Mouse (Mus musculus) retina, embryonic 14.5 days (tissue): ENCODE results near the gene Sesn1.
"Not testable (repeated sequence)": the region's sequence is repeated elsewhere in the genome, so short reads cannot be mapped to it uniquely, and the experiment has no call there.

Experiments
- DNase-seq: peaks from one replicate; pipeline ENCODE4 v3.0.0-alpha.2; 2015; ENCODE audit warnings: low spot score

Sesn1 gene

DNA sequence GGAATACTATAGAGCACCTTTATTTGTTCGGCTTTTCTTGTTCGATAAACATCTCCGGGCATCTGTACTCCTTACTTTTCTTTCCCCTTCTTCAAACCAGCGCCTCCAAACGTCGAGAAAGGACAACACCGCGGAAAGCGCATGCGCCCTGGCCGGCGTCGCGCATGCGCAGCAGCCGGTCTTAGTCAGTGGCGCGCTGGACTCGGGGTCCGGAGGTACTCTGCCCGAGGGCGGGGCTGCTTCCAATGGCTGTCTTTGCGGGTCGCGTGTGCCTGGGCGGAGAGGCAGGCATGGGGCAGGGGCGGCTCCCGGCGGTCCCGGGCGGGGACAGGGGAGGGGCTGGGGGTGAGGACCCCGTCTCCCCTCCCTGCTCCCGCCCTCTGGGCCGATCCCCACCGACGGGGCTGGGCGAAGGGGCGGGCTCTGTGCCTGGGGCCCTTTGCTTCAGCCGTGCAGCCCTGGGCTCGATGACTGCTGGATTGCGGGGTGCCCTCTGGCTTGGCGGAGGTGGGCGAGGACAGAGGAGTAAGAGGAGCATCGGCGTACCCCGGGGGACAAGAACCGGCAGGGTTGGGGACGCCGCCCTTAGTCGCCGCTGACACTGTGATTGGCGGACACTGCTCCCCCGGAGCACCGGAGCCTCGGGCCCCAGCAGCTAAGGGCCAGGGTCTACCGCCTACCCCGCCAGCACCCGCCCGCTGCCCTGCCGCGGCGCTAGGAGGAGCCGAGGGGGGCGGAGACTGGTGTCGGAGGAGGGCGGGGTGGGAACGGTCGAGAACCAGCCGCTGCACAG, at the start of gene Sesn1, which contains the start of gene Cep57l1:
TSS of gene Sesn1 (plus strand) at position 165 of the 793 bp plus-strand sequence.
TSS of gene Cep57l1 (minus strand) at position 101 of the 793 bp plus-strand sequence.
- DNase-seq, result peak; percentile 97

DNA sequence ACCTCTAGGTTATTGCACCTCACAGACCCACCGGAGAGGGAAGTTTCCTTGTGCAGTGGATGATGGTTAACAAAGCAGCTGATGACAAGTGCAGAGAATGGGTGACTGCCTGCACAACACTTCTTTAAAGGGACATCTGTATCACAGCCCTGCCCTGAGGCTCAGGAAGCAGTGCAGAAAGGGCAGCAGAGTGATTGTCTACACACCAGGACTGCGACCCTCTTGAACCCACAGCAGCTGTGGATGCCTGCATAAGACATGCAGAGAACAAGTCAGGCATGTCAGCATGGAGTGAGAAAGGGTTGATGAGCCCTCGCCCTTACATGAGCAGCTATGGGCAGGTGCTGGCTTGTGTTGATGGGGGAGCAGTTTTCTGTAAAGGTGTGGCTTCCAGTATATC, 48.9 kb upstream of the Sesn1 start:
- DNase-seq, result no peak

- no peak for DNase-seq
Observed at GRCm38 (mm10) chr10:41763741-41764385, 45.9 kb upstream of the Sesn1 start.

- DNase-seq, result no peak
Observed at GRCm38 (mm10) chr10:41765586-41765985, 44.1 kb upstream of the Sesn1 start.

DNA sequence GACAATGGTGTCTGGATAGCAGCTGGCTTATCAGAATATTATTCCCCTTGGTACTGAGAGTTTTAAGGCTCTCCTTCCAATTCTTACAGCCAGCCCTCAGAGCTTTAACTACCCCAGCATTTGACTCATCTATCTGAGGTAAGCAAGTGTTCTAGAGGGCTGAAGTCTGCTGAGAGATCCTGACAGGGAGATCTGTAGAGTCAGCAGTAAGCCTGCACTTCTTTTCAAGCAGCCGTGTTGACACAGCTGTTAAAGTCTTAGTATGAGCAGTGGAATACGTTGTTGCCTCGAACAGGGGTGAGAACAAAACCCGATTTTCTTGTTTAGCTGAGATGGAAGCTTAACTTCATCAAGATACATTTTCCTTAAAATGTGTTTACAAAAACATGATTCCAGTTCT, 43.5 kb upstream of the Sesn1 start:
- DNase-seq, result no peak

DNA sequence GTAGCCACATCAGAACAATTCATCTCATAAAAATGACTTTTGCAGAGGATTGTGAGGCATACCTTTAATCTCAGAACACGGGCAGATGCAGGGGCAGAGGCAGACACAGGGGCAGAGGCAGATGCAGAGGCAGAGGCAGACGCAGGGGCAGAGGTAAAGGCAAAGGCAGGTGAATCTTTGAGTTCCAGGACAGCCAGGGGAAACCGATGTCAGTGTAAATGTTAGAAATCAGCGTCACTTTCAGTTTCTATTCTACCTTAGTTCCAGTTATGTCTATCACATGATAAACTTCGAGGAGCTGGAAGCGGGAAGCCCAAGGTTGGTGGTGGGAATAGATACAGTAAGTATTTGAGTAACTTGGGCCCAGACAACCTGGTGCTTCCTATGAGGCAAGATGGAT, 42.5 kb upstream of the Sesn1 start:
- no peak for DNase-seq

DNA sequence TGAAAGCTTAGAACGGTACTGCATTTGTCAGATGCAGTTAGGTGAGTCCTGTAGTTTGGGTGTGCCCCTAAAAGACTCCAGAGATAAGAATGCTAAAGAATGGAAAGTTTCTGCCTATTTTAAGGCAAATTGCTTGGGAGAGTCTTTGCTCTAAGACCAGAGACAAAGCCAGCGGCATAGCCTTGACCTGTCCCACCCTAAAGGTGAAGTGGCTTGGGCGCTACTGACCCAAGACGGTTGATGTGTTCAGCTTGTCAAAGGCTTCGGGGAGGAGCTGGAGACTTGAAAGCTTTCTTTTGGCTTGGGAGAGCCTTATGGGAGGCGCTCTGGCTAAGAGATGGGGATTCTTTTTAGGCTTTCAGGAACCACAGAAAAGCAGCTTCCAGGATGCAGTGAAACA, 17.4 kb upstream of the Sesn1 start:
- no peak for DNase-seq

DNA sequence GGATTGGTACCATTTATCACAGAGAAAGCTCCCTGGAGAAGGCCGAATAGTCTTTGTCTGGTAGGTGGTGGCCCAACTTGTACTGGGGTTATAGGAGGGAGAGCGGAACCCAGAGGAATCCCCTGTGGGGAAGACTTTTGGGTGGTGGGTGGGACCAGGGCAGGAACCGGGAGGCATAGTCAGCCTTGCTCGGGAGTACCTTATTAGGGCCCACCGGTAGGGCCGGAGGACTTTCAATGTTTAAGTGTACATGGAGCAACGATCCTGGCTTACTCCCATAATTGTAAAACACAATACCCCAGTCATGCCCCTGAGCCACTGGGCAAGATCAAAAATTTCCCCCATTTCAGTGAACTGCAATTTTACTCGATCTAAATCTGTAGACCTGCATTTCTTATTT, 12.5 kb upstream of the Sesn1 start:
- DNase-seq, result no peak

- DNase-seq, result no peak
Observed at GRCm38 (mm10) chr10:41803467-41803866, 6.3 kb upstream of the Sesn1 start.

DNA sequence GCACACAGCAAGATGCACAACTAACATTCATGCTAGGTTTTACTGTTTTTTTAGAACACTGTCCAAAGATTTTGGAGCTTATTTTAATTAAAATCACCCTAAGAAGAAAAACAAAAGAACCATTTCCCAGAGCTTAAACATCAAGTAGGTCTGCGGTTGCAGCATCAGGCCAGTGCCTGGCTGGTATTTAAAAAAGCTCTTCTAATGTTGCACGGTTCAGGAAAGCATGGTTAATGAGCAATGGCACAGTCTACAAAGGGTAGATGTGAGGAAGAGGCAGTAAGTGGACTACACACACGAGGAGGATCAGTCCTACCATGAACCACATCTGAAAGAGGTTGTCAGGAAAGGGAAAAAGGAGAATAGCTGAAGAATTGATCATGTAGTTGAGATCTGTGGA, 5.0 kb upstream of the Sesn1 start:
- no peak for DNase-seq

GRCm38 (mm10) chr10:41805729-41806355, 3.9 kb upstream of the Sesn1 start:
- no peak for DNase-seq

DNA sequence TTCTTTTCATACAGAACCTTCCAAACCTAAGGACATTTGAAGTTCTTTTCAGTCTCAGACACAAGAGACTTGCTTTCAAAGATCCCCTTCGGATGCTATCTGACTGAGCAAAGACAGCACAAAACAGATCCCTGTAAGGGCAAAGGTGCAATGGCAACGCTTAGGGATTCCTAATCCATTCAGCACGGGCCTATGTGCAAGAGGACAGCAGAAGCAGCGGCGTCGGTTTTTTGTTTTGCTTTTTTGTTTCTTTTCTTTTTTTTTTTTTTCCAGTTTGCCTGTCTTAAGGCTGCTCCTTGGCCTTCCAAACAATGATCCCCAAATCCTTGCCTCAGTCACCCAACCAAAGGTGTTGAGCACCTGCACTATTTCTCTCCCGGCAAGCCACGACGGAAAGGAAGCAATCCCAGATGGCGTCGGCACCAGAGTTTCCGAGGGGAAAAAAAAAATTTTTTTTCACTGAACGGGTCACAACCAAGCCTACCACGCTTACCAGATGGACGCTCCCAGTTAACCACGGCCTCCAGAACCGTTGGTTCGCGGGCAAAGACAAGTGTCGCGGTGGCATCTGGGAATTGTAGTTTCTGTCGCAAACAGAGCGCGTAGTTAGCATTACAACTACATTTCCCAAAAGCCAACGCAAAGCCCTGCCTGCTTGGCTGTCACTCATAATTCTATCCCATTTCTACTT, 510 bp upstream of the Sesn1 start:
- DNase-seq, result peak; percentile 92

- peak; percentile 19 for DNase-seq
Observed at GRCm38 (mm10) chr10:41810564-41811455, 1.1 kb downstream of the Sesn1 start.

DNA sequence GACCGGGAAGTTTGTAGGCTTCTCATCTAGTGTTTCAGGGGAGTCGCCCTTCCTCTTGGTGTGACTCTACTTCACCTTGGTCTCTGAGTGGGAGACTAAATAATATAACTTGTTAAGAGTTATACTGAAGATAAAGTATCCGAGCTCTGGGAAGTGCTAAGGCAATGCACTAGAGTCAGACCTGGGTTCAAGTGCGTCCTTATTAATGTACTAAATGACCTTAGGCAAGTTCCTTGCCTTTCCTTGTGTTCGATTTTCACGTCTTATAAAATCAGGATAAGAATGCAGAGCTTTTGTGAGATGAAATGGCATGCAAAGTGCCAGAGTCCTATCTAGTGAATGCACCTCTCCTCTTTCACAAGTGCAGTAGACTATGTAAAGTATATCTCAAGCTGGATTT, 2.8 kb downstream of the Sesn1 start:
- DNase-seq, result no peak

GRCm38 (mm10) chr10:41814305-41814853, 4.6 kb downstream of the Sesn1 start:
- no peak for DNase-seq

DNA sequence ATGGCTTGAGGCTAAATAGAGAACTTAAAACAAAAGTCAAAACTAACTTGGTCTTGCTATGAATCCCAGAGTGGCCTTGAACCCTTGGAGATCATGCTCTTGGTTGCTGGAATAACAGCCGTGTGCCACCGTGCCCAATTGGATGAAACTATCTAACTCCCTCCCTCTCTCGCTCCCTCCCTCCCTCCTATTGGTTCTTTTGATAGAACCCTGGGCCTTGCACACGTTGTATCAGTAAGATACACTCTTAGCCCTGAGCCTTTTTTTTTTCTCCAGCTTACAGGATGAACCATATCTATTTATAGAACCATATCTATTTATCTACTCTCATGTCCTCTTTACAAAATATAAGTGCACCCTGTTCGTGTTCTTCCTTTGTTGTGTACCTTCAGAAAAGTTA, 6.8 kb downstream of the Sesn1 start:
- no peak for DNase-seq

DNA sequence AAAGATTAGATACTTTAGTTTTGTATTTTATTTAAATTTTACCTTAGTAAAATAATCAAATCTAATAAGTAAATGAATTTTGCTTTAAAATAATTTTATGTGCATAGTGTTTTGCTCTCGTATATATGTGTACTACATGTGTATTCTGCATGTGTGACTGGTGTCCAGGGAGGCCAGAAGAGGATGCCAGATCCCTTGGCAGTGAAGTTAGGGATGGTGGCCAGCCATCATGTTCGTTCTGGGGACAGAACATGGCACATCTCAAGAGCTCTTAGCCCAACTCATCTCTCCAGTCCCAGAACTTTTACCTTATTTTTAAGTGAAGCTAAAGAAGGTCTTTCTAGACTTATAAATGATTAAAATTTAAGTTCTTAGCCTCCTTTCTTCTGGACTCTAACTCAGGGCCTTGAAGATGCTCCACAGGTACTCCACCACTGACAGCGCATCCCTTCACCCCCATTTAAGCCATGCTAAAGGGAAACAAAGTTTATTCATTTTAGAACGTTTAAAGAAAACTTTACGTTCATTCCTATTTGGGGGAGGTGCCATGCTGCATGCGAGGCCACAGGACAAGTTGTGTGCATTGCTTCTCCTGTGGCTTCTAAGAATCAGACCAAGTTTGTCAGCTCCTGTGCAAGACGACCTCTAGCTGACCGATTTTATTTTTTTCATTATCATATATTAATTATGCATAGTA, 8.4 kb downstream of the Sesn1 start:
- DNase-seq, result no peak

DNA sequence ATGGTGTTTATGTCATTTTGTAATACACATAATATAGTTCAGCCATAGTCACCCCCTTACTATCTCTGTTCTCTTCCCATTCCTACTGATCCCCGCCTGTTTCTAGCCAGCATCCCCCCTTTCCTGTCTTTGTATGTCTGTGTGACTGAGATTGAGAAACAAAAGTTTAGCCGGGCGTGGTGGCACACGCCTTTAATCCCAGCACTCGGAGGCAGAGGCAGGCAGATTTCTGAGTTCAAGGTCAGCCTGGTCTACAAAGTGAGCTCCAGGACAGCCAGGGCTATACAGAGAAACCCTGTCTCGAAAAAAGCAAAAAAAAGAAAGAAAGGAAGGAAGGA, 9.0 kb downstream of the Sesn1 start:
- DNase-seq, result not testable (repeated sequence)

- DNase-seq, result no peak
Observed at GRCm38 (mm10) chr10:41819307-41819706, 9.6 kb downstream of the Sesn1 start.

GRCm38 (mm10) chr10:41820401-41820800, 10.7 kb downstream of the Sesn1 start:
- no peak for DNase-seq

DNA sequence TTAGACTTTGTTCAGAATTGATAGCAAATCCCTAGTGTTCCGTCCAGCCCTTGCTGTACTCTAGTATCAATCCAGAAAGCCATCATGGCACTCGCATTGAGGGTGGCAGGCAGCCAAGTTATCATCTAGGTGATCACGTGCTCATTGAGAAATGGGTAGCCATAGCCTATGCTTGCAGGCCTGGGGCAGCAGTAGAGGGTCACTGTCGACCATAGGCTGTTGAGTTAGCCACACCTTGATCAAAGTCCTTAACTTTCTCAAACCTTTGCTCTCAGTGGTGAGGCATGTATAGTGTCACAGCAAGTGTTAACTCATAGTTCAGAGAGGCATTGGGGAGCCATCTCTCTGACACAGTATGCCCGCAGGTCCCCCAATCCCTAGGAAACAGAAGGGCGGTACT, 11.4 kb downstream of the Sesn1 start:
- DNase-seq, result no peak
